Mouse (Mus musculus) activated CD4-positive, CD25-positive, alpha-beta regulatory T cell, adult 4 months (primary cell): Measurements from ENCODE around the gene Herpud2. TPM values are rescaled to one million over a fixed set of nuclear protein-coding genes. Genes with fewer than 3 reads are reported as not detected.

Source experiments
- ATAC-seq: one replicate; pipeline ENCODE4 v1.8.0; 2017
- polyA plus RNA-seq, 2 experiments: library from polyadenylated mRNA; unstranded; fragments of 100-300 nt; shearing (Covaris generic); gene quantifications; one replicate each; pipeline ENCODE4 v1.2.1; 2017

Herpud2 gene
- polyA plus RNA-seq: 10 to 100 TPM; 10.6 to 16.8 TPM

GRCm38 (mm10) chr9:25151611-25152241, at the start of gene Herpud2:
Herpud2 (minus strand) TSS chr9:25151820.
- ATAC-seq: peak; percentile 90

GRCm38 (mm10) chr9:25200987-25201386, 49.4 kb upstream of the Herpud2 start:
- no peak for ATAC-seq

GRCm38 (mm10) chr9:25200148-25200547, 48.5 kb upstream of the Herpud2 start:
- no peak for ATAC-seq

GRCm38 (mm10) chr9:25196746-25197145, 45.1 kb upstream of the Herpud2 start:
- ATAC-seq: peak; percentile 90

GRCm38 (mm10) chr9:25191612-25192011, 40.0 kb upstream of the Herpud2 start:
- ATAC-seq: peak; percentile 53

GRCm38 (mm10) chr9:25186501-25186900, 34.9 kb upstream of the Herpud2 start:
- ATAC-seq: peak; percentile 88

- ATAC-seq: peak; percentile 57
These were observed 34.2 kb upstream of the Herpud2 start for GRCm38 (mm10) chr9:25185854-25186253.

- no peak for ATAC-seq
These were observed 33.0 kb upstream of the Herpud2 start for GRCm38 (mm10) chr9:25184606-25185005.

GRCm38 (mm10) chr9:25178066-25178465, 26.4 kb upstream of the Herpud2 start:
- ATAC-seq: no peak

- ATAC-seq: no peak
These were observed 25.6 kb upstream of the Herpud2 start for GRCm38 (mm10) chr9:25177201-25177600.

- ATAC-seq: no peak
These were observed 24.9 kb upstream of the Herpud2 start for GRCm38 (mm10) chr9:25176562-25176961.

- ATAC-seq: no peak
These were observed 24.4 kb upstream of the Herpud2 start for GRCm38 (mm10) chr9:25175978-25176377.

- no peak for ATAC-seq
These were observed 23.4 kb upstream of the Herpud2 start for GRCm38 (mm10) chr9:25175039-25175442.

GRCm38 (mm10) chr9:25174614-25175013, 23.0 kb upstream of the Herpud2 start:
- no peak for ATAC-seq

GRCm38 (mm10) chr9:25173171-25173570, 21.6 kb upstream of the Herpud2 start:
- no peak for ATAC-seq

- no peak for ATAC-seq
These were observed 18.0 kb upstream of the Herpud2 start for GRCm38 (mm10) chr9:25169626-25170025.

GRCm38 (mm10) chr9:25167458-25168084, 16.0 kb upstream of the Herpud2 start:
- ATAC-seq: peak; percentile 100

GRCm38 (mm10) chr9:25158218-25158617, 6.6 kb upstream of the Herpud2 start:
- no peak for ATAC-seq

- ATAC-seq: no peak
These were observed 4.8 kb upstream of the Herpud2 start for GRCm38 (mm10) chr9:25156377-25156776.

- no peak for ATAC-seq
These were observed 1.4 kb upstream of the Herpud2 start for GRCm38 (mm10) chr9:25153066-25153465.

GRCm38 (mm10) chr9:25152457-25152856, 837 bp upstream of the Herpud2 start:
- ATAC-seq: no peak

- peak; percentile 30 for ATAC-seq
These were observed 619 bp downstream of the Herpud2 start for GRCm38 (mm10) chr9:25150791-25151610.

- ATAC-seq: no peak
These were observed 2.9 kb downstream of the Herpud2 start for GRCm38 (mm10) chr9:25148767-25149166.

- no peak for ATAC-seq
These were observed 5.7 kb downstream of the Herpud2 start for GRCm38 (mm10) chr9:25145925-25146324.
